ENCODE assay signal across 14 mouse cellular contexts in genomic region chr2:120128011-120128410, GRCm38 (mm10). TPM values are rescaled to one million over a fixed set of nuclear protein-coding genes. Genes with fewer than 3 reads are reported as not detected.
DNase-seq lines count a peak whose midpoint lies in the region; ATAC-seq and TF ChIP-seq lines count a peak whose summit lies in the region.
"Had no signal": no experiment of that assay in that cellular context is flagged by ENCODE, and none has a peak within 500 bp of the region (broad histone marks: within the 10 kb centered on the region; RNA-seq: fewer than 3 reads in every experiment).

No protein-coding gene starts in this region.

- no peak for TF ChIP-seq CTCF in gastrocnemius, adult 2 months (IDR thresholded peaks at IDR 0.05)
- no peak for TF ChIP-seq CTCF in kidney, postnatal 0 days (IDR thresholded peaks at IDR 0.05; ENCODE audit: low read depth)
- TF ChIP-seq CTCF in liver, postnatal 0 days (IDR thresholded peaks at IDR 0.05; ENCODE audit: low read depth), result no peak

- H3K4me2 ChIP-seq in kidney, postnatal 0 days (ENCODE audit: low read length), result no peak overlapping the region
- peak overlapping the region; percentile 34; the same call in 1 of the 2 replicates for H3K4me2 ChIP-seq in heart, embryonic 16.5 days (ENCODE audit: low read depth, low read length)
- no peak overlapping the region for H3K4me2 ChIP-seq in liver, postnatal 0 days (ENCODE audit: low read depth, low read length)

- intact Hi-C loops in gastrocnemius, adult 2 months (cut with DNase I), result no loop called here
- intact Hi-C loops in gastrocnemius, postnatal 36 days (cut with DNase I), result no loop called here

- H3K9me3 ChIP-seq in kidney, postnatal 0 days (replicated peaks; ENCODE audit: low read length), result no peaks in the 10 kb centered on the region
- H3K9me3 ChIP-seq in heart, embryonic 16.5 days (replicated peaks; ENCODE audit: control insufficient read depth, low read length), result no peaks in the 10 kb centered on the region
- no peaks in the 10 kb centered on the region for H3K9me3 ChIP-seq in liver, postnatal 0 days (ENCODE audit: low read length)
- H3K9me3 ChIP-seq: G1E had no signal

- TF ChIP-seq EP300 in liver, postnatal 0 days (IDR thresholded peaks at IDR 0.05; ENCODE audit: low read depth), result no peak

- H3K36me3 ChIP-seq in kidney, postnatal 0 days (ENCODE audit: insufficient read depth, low read length), result no peaks in the 10 kb centered on the region
- H3K36me3 ChIP-seq in heart, embryonic 16.5 days (ENCODE audit: control insufficient read depth, insufficient read depth), result peaks cover 3% of the 10 kb centered on the region; the same call in 1 of the 2 replicates
- peaks cover 16% of the 10 kb centered on the region; the same call in 1 of the 2 replicates for H3K36me3 ChIP-seq in liver, postnatal 0 days (replicated peaks; ENCODE audit: insufficient read depth, low read length)

- H3K9ac ChIP-seq in kidney, postnatal 0 days (ENCODE audit: low read depth, low read length), result no peak overlapping the region
- H3K9ac ChIP-seq in heart, embryonic 16.5 days (ENCODE audit: low read length), result peak overlapping the region; percentile 61
- H3K9ac ChIP-seq in liver, postnatal 0 days (replicated peaks), result no peak overlapping the region

- H3K27ac ChIP-seq in gastrocnemius, adult 2 months, result peak overlapping the region; percentile 81
- peak overlapping the region; percentile 74 for H3K27ac ChIP-seq in kidney, postnatal 0 days
- H3K27ac ChIP-seq in heart, embryonic 16.5 days (ENCODE audit: low read length), result peak overlapping the region; percentile 96
- H3K27ac ChIP-seq in liver, postnatal 0 days (ENCODE audit: low read depth), result 0 out of 2 replicates have a peak overlapping the region, but pooled peaks have one; percentile 4

- ATAC-seq in kidney, postnatal 0 days (replicated peaks; ENCODE audit: low FRiP score, low read depth), result no peak
- no peak for ATAC-seq in heart, embryonic 16.5 days (replicated peaks; ENCODE audit: extremely low read depth, insufficient read depth, low FRiP score)
- ATAC-seq in liver, postnatal 0 days, result no peak
- ATAC-seq: inflammation-experienced regulatory T-cells, adult 6 months had no signal

- no peak overlapping the region for H3K4me3 ChIP-seq in gastrocnemius, adult 2 months
- H3K4me3 ChIP-seq in kidney, postnatal 0 days (replicated peaks; ENCODE audit: low read depth, low read length), result no peak overlapping the region
- H3K4me3 ChIP-seq in heart, embryonic 16.5 days (ENCODE audit: low read length), result no peak overlapping the region
- no peak overlapping the region for H3K4me3 ChIP-seq in liver, postnatal 0 days (ENCODE audit: low read depth, low read length)

- no peaks in the 10 kb centered on the region for H3K27me3 ChIP-seq in kidney, postnatal 0 days (ENCODE audit: insufficient read depth, low read length)
- H3K27me3 ChIP-seq in heart, embryonic 16.5 days (ENCODE audit: control insufficient read depth, insufficient read depth, low read length), result no peaks in the 10 kb centered on the region
- no peaks in the 10 kb centered on the region for H3K27me3 ChIP-seq in liver, postnatal 0 days (ENCODE audit: insufficient read depth, low read length)

- H3K4me1 ChIP-seq in kidney, postnatal 0 days (replicated peaks; ENCODE audit: insufficient read depth, low read length), result peaks cover 21% of the 10 kb centered on the region
- peaks cover 70% of the 10 kb centered on the region for H3K4me1 ChIP-seq in heart, embryonic 16.5 days (ENCODE audit: control insufficient read depth, insufficient read depth, low read length)
- peaks cover 7% of the 10 kb centered on the region for H3K4me1 ChIP-seq in liver, postnatal 0 days (ENCODE audit: insufficient read depth)

- no peak for DNase-seq in gastrocnemius, adult 2 months
- no peak for DNase-seq in gastrocnemius, postnatal 36 days
- DNase-seq in kidney, postnatal 0 days (ENCODE audit: low spot score), result no peak
- DNase-seq in kidney, postnatal 25 days, result no peak
- DNase-seq in liver, postnatal 0 days, result no peak
- DNase-seq in urinary bladder, postnatal 10 days (ENCODE audit: low spot score), result no peak
- DNase-seq in adrenal gland, postnatal 25 days, result no peak
- DNase-seq: gastrocnemius, postnatal 14 days; layer of hippocampus, postnatal 36 days; lung, adult 2 months; thymus, adult 2 months had no signal

RNA-seq across cellular contexts. Expression of gene Ehd4, which starts 26.4 kb away (rescaled TPM):
- 10 to 100 TPM; 19.5 to 31.7 TPM for total RNA-seq in gastrocnemius, adult 2 months (2021)
- 10 to 100 TPM; 35.9 to 40.7 TPM for total RNA-seq in gastrocnemius, postnatal 36 days (2021)
- 67.6 and 79.3 TPM in 2 replicates for polyA plus RNA-seq in kidney, postnatal 0 days (2015; fragmentation: Nextera tagmentation; extraction: Ambion mirVana)
- 163 and 195 TPM in 2 replicates for polyA plus RNA-seq in heart, embryonic 16.5 days (2015; fragmentation: Nextera tagmentation; extraction: Ambion mirVana)
- polyA plus RNA-seq in liver, postnatal 0 days (2015; fragmentation: Nextera tagmentation; extraction: Ambion mirVana), result 20.8 and 29.2 TPM in 2 replicates
- 35.4 and 48.9 TPM in 2 replicates for total RNA-seq in adrenal gland, postnatal 25 days (2021)

Comparison
In these comparisons a context has a peak if more than half of its experiments do, and no peak if none do; other contexts are left out.
1. H3K27ac ChIP-seq: peak in every context shown above with its lines; median percentile 96 in heart, embryonic 16.5 days; 81 in gastrocnemius, adult 2 months; 74 in kidney, postnatal 0 days; 4 in liver, postnatal 0 days.